Mouse (Mus musculus) lung, adult 2 months (tissue): ENCODE results near the gene Sim2. TPM values are rescaled to one million over a fixed set of nuclear protein-coding genes. Genes with fewer than 3 reads are reported as not detected.

ENCODE experiments used
- DNase-seq: peaks from one replicate; pipeline ENCODE4 v3.0.0; 2022
- H3K4me1 ChIP-seq: fragments of 200-500 bp; 2 replicates; pipeline ENCODE4 v1.6.1; 2011; ENCODE audit warnings: low read length; ENCODE audit not compliant: control insufficient read depth, insufficient read depth
- H3K4me3 ChIP-seq: fragments of 200-500 bp; replicated peaks from 2 replicates; pipeline ENCODE3; 2011; ENCODE audit warnings: low read depth, mild to moderate bottlenecking, control low read depth, low read length; ENCODE audit errors: extremely low read depth
- CTCF ChIP-seq: fragments of 200-500 bp; IDR thresholded peaks from 2 replicates; pipeline ENCODE4 v1.5.1; 2011; ENCODE audit warnings: mild to moderate bottlenecking, low read length, control low read depth; ENCODE audit not compliant: insufficient read depth
- POLR2A ChIP-seq: fragments of 200-500 bp; IDR thresholded peaks from 2 replicates; pipeline ENCODE4 v1.6.1; 2011; ENCODE audit warnings: low read depth, mild to moderate bottlenecking, control low read depth, low read length, borderline replicate concordance; ENCODE audit errors: extremely low read depth
- whole genome bisulfite sequencing: fragments of 180-500 bp; shearing (Covaris S2); methylation state at CpG from one replicate; pipeline ENCODE4 v1.1.7; 2018; 5-methylcytosine and 5-hydroxymethylcytosine counted together
- polyA plus RNA-seq: library from polyadenylated mRNA; depleted of rRNA; stranded (reverse); fragments of >200 nt; gene quantifications from 2 replicates; pipeline ENCODE4 v1.2.3, GENCODE M21; 2012; rRNA removed

Sim2 gene
- polyA plus RNA-seq, result 0.05 and 8.8 TPM in 2 replicates

- Histone ChIP-seq H3K4me1 (peaks cover 11% of the 10 kb centered on the region), H3K4me3 (no peak within 1 kb of the TSS)
- peak; percentile 50 for DNase-seq
- TF ChIP-seq CTCF (no peak), POLR2A (no peak)
- WGBS, result 2% methylated on average over 88 of the region's 96 CpGs
These were observed at the start of gene Sim2 for GRCm38 (mm10) chr16:94084711-94085602. Sim2 (plus strand) TSS chr16:94084931.

- H3K4me1 ChIP-seq, result no peaks in the 10 kb centered on the region
- DNase-seq, result no peak
- no peak for TF ChIP-seq CTCF
- TF ChIP-seq POLR2A, result no peak
- WGBS, result 93% methylated on average over 7 of the region's 7 CpGs
- H3K4me3 ChIP-seq, result no peak overlapping the region
These were observed 47.5 kb upstream of the Sim2 start for GRCm38 (mm10) chr16:94037280-94037679.

GRCm38 (mm10) chr16:94038272-94038985 lies 46.3 kb upstream of the Sim2 start:
- TF ChIP-seq POLR2A, result no peak
- peak; percentile 71 for TF ChIP-seq CTCF
- 55% methylated on average over 12 of the region's 12 CpGs for WGBS
- Histone ChIP-seq H3K4me1 (no peaks in the 10 kb centered on the region), H3K4me3 (no peak overlapping the region)
- DNase-seq, result peak; percentile 50

DNA sequence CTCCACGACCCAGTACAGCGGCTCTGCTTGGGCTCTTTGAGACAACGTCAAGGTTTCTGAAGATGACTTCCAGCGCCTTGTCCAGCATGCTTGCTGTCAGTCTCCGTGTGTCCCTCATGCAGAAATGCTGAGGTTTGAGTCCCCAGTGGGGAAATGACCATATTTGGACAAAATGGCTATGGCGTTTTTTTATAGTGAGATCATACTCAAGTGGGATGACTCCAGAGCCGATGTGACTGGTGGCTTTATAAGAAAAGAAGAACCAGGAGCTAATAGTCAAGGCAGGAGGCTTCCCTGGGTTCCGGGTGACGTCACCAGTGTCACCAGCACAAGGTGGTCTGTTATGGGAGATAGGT lies 45.8 kb upstream of the Sim2 start:
- Histone ChIP-seq H3K4me3 (no peak overlapping the region), H3K4me1 (no peaks in the 10 kb centered on the region)
- DNase-seq, result no peak
- no peak for TF ChIP-seq POLR2A
- TF ChIP-seq CTCF, result no peak
- 75% methylated on average over 9 of the region's 9 CpGs for whole genome bisulfite sequencing

- 29% methylated on average over 16 of the region's 16 CpGs for WGBS
- DNase-seq, result no peak
- Histone ChIP-seq H3K4me1 (no peaks in the 10 kb centered on the region), H3K4me3 (no peak overlapping the region)
- no peak for TF ChIP-seq POLR2A
- no peak for TF ChIP-seq CTCF
These were observed 44.2 kb upstream of the Sim2 start for GRCm38 (mm10) chr16:94040485-94040884.

- TF ChIP-seq CTCF (no peak), POLR2A (no peak)
- H3K4me3 ChIP-seq, result no peak overlapping the region
- DNase-seq, result no peak
- H3K4me1 ChIP-seq, result no peaks in the 10 kb centered on the region
- WGBS, result 45% methylated on average over 18 of the region's 18 CpGs
These were observed 43.5 kb upstream of the Sim2 start for GRCm38 (mm10) chr16:94041065-94041712.

DNA sequence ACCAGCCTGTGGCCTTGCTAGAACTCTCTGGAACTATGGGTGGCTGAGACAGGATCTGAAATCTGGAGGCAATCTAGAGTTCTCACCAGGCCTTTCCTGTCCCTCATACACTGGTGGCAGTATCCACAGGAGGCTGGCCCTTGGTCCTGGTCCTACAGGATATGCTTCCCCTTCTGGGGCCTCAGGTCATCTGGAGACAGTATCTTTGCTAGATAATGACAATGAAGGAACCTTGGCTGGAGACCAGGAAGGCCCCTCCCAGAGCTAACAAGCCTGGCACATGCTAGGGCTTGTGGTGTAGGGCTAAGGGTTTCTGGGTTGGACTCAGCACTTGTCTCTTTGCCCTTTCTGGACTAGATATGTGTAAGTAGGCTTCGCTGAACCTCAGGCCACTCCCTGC lies 40.9 kb upstream of the Sim2 start:
- Histone ChIP-seq H3K4me1 (no peaks in the 10 kb centered on the region), H3K4me3 (no peak overlapping the region)
- no peak for DNase-seq
- TF ChIP-seq CTCF (no peak), POLR2A (no peak)
- 80% methylated on average over 1 of the region's 1 CpGs for WGBS

DNA sequence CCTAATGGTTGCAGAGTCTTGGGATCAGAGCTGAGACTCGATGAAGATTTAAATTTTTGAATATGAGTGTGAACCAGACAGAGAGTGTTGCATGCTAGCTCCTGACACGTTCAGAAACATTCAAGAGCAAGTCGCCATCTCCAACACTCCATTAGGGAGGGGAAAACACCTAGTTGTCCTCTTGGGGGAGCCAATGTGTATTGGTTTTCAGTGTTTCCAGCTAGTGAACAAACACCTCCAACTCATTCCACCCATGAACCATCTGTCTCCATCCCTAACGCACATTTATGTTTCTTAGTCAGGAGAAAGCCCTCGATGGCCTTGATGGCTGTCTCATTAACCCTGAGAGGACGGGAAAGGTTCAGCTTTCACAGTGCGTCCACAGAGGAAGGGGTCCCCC lies 39.7 kb upstream of the Sim2 start:
- no peak for DNase-seq
- 34% methylated on average over 7 of the region's 7 CpGs for WGBS
- no peak overlapping the region for H3K4me3 ChIP-seq
- TF ChIP-seq CTCF (no peak), POLR2A (no peak)
- H3K4me1 ChIP-seq, result no peaks in the 10 kb centered on the region

- no peaks in the 10 kb centered on the region for H3K4me1 ChIP-seq
- WGBS, result 88% methylated on average over 3 of the region's 3 CpGs
- no peak for DNase-seq
- no peak overlapping the region for H3K4me3 ChIP-seq
- TF ChIP-seq POLR2A (no peak), CTCF (no peak)
These were observed 34.4 kb upstream of the Sim2 start for GRCm38 (mm10) chr16:94050368-94050767.

- Histone ChIP-seq H3K4me3 (no peak overlapping the region), H3K4me1 (no peaks in the 10 kb centered on the region)
- TF ChIP-seq CTCF (no peak), POLR2A (no peak)
- WGBS, result 83% methylated on average over 12 of the region's 12 CpGs
- no peak for DNase-seq
These were observed 29.6 kb upstream of the Sim2 start for GRCm38 (mm10) chr16:94055176-94055575.
